Mouse (Mus musculus): ENCODE results near the gene Nhlh1.

Nhlh1 gene

DNA sequence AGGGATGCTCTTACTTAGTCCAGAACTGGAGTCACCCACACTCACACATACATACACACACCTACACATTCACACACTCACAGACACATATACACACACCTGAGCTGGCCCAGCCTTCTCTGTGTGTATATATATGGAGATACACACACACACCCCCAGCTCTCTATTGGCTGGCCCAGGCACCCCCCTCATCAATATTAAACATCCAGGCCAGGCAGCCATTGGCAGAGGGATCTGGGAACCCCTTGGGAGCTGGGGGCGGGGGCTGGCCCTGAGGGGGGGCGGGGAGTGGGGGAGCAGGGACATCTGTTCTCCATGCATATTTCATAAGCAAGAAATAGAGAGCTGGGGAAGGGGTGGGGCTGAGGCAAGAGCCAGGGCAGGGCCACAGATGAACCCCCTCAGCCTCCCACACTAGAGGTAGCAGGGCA is at the start of gene Nhlh1:
TSS of gene Nhlh1 (minus strand) at position 83 of the 431 bp plus-strand sequence.
- DNase-seq (ENCODE audit: low read depth, low spot score), result no peak

DNA sequence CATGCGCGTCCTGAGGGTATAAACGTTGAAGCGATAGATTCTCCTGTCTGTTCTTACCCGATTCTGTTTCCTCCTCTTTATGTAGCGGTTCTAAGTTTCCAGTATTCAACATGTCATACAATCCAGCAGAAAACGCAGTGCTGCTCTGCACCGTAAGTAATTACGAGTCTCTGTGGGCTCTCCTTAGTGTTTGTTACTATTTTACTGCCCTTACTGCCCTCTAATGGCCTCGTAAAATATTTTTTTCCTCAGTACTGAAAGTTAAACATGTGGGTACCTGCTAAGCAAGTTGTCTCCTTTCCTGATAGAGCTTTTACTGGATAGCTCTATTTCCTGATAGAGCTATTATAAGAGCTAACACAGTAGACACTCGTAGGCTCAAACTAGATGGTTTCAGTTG is 47.7 kb upstream of the Nhlh1 start:
- no peak for DNase-seq (ENCODE audit: low read depth, low spot score)

DNA sequence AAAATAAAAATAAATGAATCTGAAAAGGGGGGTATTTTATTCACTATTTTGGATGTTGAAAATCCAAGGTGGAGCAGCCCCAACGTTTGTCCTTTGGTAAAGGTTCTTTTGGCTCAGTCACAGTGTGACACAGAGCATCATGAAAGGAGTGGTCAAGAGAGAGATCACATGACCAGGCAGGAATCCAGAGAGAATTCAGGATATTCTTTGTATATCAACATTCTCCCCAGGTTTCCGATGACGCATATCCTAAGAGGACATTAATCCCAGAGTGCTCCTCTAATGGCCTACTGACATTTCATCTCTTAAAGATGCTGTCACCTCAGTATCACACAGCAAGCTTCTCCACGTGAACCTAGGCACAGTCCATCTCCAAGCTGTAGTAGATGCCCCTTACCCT is 46.2 kb upstream of the Nhlh1 start:
- DNase-seq (ENCODE audit: low read depth, low spot score), result no peak

DNA sequence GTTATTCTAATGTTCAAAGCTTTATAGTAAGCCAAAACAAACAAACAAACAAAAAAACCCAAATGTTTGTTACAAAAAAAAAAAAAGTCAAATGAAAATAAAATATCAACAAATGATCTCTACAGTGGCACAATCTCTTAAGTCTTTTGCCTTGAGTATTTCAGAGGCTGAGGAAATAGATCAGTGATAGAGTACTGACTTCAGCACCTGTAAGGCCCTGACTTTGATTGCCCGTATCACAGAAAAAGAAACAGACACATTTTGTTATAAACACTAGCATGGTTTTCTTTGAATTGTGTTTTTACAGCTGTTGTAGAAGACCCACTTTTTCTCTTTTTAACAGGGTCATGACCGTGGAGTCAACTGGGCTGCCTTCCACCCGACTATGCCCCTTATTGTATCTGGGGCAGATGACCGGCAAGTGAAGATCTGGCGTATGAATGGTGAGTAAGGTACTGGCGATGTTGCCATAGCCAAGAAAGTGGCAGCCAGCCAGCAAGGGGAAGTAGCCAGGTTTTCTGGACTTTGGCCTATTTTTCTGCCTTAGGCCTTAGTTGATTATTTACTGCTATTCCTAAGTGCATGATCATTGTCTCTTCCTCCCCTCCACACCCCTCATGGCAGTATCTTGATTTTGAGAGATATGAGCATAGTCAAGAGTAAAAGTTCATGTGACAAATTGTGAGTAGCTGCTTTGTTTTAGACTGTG is 42.1 kb upstream of the Nhlh1 start:
- DNase-seq (ENCODE audit: low read depth, low spot score), result no peak

DNA sequence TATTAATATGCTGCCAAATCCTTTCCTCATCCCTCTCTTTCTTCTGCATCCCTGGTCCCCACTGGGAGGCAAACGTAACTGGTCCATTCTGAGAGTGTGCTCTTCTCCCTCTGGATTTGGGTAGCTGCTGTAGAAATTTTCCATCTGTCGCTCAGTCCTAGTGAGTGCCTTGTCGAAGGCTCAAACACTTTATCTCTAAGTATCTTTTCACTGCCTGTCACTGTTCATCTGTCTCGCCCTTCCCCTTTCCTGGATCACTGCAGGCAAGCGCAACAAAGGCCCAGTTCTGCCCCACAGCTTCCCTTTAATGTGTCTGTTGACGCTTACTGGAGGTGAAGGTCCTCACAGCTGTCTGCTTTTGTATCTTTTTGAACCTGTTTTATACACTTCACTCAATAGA is 37.8 kb upstream of the Nhlh1 start:
- no peak for DNase-seq (ENCODE audit: low read depth, low spot score)

DNA sequence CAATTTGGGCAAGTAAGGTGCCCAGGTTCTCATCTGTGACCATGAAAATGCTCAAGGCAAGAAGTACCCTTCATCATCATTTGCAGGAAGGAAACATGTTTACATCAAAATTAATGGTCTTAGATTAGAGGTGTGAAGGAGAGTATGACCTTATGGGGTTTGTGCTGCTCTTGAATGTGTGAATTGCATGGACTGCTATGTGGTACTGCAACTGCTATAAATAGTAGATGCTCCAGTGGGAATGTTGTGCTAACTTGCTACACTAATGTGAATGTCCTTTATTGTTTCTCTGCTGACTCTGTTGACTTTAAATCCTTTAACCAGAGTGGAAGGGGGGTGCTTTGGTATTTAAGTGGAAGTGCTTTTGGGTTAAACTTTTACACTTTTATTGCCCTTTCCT is 36.9 kb upstream of the Nhlh1 start:
- DNase-seq (ENCODE audit: low read depth, low spot score), result no peak

DNA sequence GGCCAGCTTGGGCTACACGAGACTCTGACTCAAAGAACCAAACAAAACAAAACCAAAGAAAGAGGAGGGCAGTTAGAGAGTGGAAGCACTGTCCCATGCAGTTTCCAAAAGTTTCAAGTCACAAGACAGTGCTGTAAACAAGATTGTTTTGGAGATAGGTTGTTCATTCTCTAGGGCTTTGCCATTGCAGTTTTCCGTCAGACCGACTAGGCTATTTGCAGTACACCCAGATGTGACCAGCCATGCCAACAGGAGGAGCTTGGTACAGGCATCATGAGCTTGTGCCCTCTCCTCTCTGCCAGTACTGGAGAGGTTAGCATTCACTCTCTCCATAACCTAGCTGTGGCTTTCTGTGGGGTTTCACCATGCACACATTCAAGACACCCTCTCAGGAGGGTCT is 36.1 kb upstream of the Nhlh1 start:
- no peak for DNase-seq (ENCODE audit: low read depth, low spot score)

DNA sequence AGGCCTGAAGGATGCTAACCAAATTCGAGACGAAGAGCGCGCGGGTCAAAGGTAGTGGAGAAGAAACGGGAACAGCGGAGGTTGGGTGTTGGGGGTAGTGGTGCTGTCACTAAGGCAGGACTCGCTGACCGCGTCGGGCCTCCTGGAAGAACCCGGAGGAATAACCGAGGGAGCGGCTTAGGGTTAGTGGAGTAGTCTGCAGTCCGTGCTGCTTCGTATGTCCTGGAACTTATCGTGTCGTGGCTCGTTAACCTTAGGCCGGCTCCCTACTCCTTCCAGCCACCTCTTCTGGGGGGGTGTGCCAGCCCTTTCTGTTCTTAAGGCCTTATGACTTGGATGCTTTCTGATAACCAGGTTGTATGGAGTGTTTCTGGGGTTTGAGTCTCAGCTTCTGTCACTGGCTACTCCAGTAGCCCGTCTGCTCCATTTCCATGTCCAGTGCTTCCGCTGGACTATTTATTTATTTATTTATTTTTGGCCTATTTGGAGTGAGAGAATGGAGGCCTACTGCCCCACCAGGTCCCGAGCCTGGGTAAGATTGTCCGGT is 25.6 kb upstream of the Nhlh1 start:
- DNase-seq (ENCODE audit: low read depth, low spot score), result no peak

DNA sequence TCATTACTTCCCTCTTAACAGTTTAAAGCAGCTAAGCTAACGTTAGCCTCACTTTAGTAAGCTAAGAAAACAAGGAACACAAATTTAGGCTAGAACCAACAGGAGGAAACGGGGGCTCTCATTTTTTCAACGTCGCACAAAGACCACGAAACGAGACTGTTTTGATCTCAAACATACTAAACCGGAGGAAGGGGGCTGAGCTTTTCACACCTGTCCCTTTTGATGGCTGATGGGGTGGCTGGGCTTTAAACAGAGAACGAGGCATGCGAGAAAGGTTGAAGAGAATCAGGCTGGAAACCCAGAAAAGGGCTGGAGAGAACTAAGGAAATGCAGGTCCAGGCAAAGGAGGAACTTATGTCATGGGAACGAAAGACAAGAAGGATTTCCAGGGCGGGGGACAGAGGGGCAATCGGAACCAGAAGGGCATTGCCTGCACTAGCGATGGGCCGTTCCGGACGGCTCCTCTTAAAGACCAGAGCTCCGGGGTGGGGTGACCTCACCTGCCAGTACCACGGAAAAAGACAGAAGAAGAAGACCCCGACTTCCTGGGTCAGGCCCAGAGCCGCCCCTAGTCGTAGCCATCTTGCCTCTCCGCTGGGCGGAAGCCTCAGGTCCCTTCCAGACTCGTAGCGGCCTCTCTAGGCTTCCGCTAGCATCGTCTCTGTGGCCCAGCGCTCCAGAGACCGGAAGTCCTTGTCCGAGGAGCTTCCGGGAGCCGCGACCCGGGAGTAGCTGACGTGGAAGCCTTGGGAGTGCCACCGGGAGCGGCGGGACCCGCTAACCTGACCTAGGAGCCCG is 24.9 kb upstream of the Nhlh1 start, which contains the start of the genes Copa and Ncstn:
TSS of gene Copa (plus strand) at position 429 of the 798 bp plus-strand sequence.
TSS of gene Ncstn (minus strand) at position 695 of the 798 bp plus-strand sequence.
- DNase-seq (ENCODE audit: low read depth, low spot score), result peak; percentile 94

DNA sequence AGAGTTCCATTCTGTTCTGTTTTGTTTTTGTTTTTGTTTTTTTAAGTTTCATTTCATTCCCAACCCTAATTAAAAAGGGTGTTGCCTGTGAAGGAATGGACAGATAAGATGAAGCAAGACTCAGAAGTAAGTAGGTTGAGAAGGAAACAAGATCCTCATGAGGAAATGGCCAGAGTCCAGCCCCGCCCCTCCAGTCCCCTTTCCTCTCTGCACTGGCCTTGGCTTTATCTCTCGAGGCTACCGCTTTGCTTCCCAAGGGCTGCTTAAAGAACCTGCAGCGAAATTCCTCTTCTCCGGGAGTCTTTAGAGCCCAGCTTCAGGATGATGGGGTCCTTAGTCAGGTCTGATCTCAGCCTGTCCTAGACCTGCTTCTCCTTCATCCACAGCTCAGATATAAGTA is 20.6 kb upstream of the Nhlh1 start:
- DNase-seq (ENCODE audit: low read depth, low spot score), result no peak

DNA sequence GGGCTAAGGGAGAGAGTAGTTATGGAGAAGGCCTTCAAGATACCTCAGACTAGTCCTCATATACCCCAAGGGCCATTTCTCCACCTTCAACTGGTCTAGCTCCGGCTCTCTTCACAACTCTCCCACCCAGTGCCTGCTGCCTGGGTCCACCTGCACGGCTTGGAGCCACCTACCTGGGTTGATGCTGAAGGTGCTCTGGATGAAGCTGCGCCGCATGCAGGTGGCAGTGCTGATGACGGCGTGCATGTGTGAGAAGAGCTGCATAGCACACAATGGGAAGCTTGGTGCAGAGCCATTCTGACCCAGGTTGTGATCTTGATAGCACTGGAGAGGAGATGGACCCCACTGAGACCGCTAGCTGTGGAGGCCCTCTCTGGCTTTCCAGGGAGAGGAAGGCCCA is 15.2 kb upstream of the Nhlh1 start:
- no peak for DNase-seq (ENCODE audit: low read depth, low spot score)

DNA sequence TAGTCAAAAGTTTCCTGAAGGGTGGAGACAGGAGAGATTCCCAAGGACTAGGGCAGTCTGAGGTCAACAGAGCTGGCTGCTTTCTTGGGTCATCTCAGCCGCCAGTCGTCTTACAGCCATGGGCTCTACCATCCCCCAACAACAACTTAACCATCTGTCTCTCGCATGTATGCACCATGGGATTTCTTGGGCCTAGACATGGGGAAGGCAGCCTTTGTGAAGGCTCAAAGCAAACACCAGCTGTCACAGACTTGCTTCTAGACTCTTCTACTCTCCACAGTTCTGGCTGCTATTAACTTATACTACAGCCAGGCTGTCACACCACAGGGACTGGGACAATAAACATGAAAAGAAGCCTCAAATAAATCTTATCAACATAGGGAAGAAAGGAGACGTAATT is 14.2 kb upstream of the Nhlh1 start:
- DNase-seq (ENCODE audit: low read depth, low spot score), result no peak

DNA sequence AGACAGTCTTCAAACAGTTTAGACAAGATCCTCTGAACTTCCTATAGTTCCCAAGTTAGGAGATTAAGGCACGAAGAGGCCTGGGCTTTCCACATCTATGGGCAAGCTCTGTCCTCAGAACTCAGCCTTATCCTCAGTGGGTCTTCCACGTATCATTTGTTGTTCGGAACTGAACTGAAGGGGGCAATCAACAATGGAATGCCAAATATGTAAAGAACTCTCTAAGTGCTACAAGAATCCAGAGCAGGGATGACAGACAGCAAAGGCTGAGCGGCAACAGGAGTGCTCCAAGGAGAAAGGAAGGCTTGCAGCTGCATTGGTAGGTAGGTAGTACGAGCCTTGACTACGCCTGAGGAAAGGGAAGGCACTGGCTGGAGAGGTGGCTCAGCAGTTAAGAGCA is 12.9 kb upstream of the Nhlh1 start:
- DNase-seq (ENCODE audit: low read depth, low spot score), result no peak

DNA sequence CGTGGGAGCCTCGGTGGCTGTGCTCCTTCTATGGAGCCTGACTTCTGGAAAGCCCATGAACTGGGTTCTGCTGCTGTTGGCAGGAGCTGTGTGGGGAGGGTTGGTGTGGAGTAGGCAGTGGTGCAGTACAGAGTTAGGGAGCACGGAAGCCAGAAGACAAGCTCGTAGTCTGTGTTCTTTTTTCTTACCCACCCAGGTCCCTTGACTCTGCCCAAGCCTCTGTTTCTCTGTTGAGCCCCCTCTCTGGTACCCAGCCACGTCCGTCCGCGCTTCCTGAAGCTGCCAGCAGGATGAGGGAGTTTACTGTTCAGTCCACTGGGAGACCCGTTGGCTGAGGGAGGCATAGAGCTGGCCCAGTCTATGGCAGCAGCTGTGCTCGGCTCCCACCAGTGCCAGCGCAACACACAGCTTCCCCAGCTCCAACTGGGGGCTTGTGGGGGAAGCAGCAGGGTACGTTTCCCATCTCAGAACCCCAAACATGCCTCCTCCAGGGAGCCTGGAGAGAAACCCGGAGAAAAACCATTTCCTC is 7.3 kb upstream of the Nhlh1 start:
- DNase-seq (ENCODE audit: low read depth, low spot score), result no peak

DNA sequence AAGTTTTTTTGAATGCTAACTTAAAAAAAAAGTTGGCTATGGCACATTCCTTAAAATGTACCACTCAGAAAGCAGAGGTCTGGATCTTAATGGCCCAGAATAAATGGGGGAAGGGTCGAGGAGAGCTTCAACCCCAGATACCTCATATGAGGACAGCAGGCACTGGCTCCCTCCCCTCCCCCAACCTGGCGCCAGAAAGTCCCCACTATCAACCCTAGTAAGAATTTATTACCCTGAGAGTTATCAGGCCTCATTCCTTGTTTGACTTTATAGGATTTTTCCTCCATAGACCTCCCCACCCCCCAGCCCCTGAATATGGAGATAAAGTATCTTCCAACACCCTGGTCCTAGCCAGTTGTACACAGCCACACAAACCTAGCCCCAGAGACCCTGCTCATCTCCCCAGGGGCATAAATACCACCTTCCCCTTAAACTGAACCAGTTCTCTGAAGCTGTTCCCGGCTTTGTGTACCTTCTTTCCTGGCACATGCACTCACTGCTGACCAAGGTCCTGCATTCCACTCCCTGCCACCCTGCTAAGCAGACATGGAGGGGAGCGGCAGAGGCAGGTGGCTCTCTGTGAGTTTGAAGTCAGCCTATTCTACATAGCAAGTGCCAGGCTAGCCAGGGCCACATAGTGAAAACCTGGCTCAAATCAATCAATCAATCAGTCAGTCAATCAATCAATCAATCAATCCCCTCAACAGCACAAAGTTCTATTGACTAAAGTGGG is 6.1 kb upstream of the Nhlh1 start:
- DNase-seq (ENCODE audit: low read depth, low spot score), result no peak

DNA sequence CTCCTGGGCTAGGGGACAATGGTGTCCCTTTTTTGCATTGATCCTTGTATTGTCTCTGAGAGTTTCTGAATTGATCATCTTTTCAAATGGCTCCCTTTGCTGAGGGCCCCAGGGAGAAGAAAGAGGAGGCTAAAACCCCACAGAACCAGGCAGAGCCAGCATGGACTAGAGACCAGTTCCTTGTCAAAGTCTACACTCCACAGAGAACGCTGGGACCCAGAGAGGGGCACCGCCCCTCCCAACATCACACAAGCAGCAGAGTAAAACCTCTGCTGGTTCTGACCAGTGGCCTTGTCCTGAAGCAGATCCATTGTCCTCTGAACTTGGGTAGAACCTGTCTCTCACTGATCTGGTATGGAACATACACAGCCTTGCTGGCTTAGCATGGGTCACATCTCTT is 4.7 kb upstream of the Nhlh1 start:
- no peak for DNase-seq (ENCODE audit: low read depth, low spot score)

DNA sequence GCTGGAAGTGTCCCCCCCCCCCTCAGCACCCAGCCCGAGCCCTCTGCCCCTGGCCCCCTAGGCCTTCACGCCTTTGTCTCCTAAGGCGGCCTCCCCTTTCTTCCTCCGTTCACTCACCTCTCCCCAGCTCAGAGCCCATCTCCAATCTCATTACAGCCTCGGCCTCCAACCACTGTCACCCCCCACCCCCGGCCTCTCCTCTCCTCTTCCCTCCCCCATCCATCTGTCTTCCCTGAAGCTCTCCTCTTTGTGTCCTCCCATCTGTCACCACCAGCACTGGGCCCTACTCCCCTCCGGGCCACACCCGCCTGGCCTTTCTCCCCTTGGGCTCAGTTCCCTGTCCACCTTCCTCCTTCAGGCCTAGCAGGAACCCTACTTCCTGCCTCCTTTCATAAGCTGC is 3.8 kb upstream of the Nhlh1 start:
- DNase-seq (ENCODE audit: low read depth, low spot score), result no peak

DNA sequence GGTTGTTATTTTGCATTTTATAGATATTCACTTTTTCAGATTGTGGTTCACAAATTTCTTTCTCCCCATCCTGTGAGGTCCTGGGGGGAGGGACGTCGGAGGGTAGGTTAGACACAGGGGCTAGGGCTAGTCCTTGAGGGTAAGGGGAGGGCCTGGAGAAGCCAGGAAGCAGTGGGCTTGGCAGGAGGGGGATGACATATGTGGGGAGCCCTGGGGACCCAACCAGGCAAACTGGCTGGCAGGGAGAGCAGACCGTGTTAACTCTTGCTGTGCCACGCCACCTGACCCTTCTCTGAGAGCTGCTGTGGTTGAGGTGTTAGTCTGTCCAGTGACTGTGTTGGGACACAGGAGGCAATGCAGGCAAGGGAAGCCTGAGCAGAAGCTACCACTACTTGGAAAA is 3.3 kb upstream of the Nhlh1 start:
- no peak for DNase-seq (ENCODE audit: low read depth, low spot score)

DNA sequence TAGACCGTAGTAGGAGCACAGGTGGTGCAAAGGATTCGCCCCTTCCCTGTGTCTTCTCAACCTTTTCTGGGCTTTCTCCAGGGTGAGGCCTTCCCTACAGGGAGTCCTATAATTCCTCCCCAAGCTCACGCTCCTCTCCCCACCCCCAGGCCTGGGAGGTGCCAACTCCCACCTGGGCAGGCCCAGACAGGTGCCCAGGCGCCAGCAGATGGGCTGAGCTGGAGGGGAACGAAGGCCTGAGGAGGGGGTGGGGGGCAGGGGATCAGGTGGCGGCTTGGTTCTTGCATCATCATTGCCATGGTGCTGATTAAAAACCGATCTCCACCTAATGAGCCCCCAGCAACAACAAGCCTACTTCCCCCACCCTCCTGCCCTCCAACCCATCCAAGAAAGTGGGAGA is 1.5 kb upstream of the Nhlh1 start:
- DNase-seq (ENCODE audit: low read depth, low spot score), result no peak

DNA sequence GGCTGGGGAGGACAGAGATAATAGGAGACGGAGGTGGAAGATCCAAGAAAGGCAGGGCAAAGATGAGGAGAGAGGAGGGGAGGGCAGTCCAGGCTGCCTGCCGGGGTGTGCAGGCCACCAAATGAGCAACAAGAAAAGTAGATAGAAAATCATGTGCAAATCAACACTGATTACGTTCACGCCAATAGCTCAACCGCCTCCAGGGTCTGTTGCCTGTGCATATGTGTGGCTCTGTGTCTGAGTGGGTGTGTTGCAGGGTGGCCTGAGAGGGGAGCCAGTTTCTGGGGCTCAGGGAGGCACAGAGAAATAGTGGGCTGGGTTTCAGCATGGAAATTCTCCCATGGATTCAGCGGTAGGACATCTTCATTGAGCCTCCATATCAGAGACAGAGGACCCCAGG is 948 bp upstream of the Nhlh1 start:
- DNase-seq (ENCODE audit: low read depth, low spot score), result no peak

DNA sequence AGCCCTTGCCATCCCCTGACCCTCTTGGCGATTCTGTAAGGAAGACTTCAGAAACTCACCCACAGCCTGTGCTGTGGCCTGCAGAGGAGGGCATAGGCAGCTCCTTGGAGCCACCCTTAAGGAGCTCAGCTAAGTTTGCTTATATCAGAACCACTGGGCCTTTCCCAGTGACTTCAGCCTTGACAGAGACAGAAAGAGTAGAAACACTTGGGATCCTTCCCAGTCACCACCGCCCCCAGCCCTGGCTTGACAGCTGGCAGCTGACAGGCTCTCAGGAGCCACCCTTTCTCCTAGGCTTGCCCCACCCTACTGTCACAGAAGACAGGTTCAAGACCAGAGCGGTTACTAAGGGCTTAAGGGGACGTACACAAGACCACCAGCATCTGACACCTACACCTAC is 1.1 kb downstream of the Nhlh1 start:
- no peak for DNase-seq (ENCODE audit: low read depth, low spot score)

Measured in CD4-positive helper T cell, adult 2 months (primary cell).